29 mouse cellular contexts compared by ENCODE assay signal in genomic region chr13:108524548-108524947, GRCm38 (mm10).
DNase-seq lines count a peak whose midpoint lies in the region; ATAC-seq and TF ChIP-seq lines count a peak whose summit lies in the region.
"Had no signal": no experiment of that assay in that cellular context is flagged by ENCODE, and none has a peak within 500 bp of the region (broad histone marks: within the 10 kb centered on the region; RNA-seq: fewer than 3 reads in every experiment).

No protein-coding gene starts in this region.

- H3K4me2 ChIP-seq in heart, embryonic 13.5 days, result no peak overlapping the region
- H3K4me2 ChIP-seq: embryonic facial prominence, embryonic 13.5 days; forebrain, embryonic 13.5 days; heart, embryonic 12.5 days; hindbrain, embryonic 14.5 days had no signal

- H3K36me3 ChIP-seq in heart, embryonic 13.5 days, result no peaks in the 10 kb centered on the region
- H3K36me3 ChIP-seq in heart, adult 2 months (ENCODE audit: control insufficient read depth, insufficient read depth, low read length), result peaks cover 3% of the 10 kb centered on the region
- H3K36me3 ChIP-seq in kidney, adult 2 months (ENCODE audit: control insufficient read depth, insufficient read depth, low read length), result no peaks in the 10 kb centered on the region
- H3K36me3 ChIP-seq: embryonic facial prominence, embryonic 10.5 days; embryonic facial prominence, embryonic 13.5 days; heart, embryonic 12.5 days had no signal

- no peak overlapping the region for H3K4me3 ChIP-seq in heart, embryonic 13.5 days
- no peak overlapping the region for H3K4me3 ChIP-seq in heart, adult 2 months
- no peak overlapping the region for H3K4me3 ChIP-seq in left cerebral cortex, adult 2 months
- no peak overlapping the region for H3K4me3 ChIP-seq in kidney, adult 2 months (ENCODE audit: insufficient read depth, low read depth, low read length)
- H3K4me3 ChIP-seq: embryonic facial prominence, embryonic 10.5 days; embryonic facial prominence, embryonic 13.5 days; erythroblast, embryonic 14.5 days; forebrain, embryonic 13.5 days; heart, embryonic 12.5 days had no signal

- no peaks in the 10 kb centered on the region for H3K27me3 ChIP-seq in heart, embryonic 13.5 days (replicated peaks)
- H3K27me3 ChIP-seq in heart, adult 2 months (ENCODE audit: control insufficient read depth, insufficient read depth, low read length), result no peaks in the 10 kb centered on the region
- H3K27me3 ChIP-seq in kidney, adult 2 months (replicated peaks; ENCODE audit: control insufficient read depth, insufficient read depth, low read length), result no peaks in the 10 kb centered on the region
- H3K27me3 ChIP-seq: embryonic facial prominence, embryonic 13.5 days; forebrain, embryonic 13.5 days; heart, embryonic 12.5 days had no signal

- DNase-seq in heart, adult 2 months, result no peak
- DNase-seq in left cerebral cortex, adult 2 months (ENCODE audit: extremely low spot score in 1 of 2, low spot score in 2 of 2), result no peak
- DNase-seq in left cerebral cortex, postnatal 25 days (ENCODE audit: low spot score in 2 of 2), result no peak
- peak; percentile 12 for DNase-seq in right cerebral cortex, postnatal 25 days
- DNase-seq in right cerebral cortex, postnatal 36 days (ENCODE audit: low spot score in 2 of 2), result no peak
- no peak for DNase-seq in kidney, adult 2 months
- DNase-seq: adrenal gland, adult 2 months; adrenal gland, postnatal 14 days; cerebellum, adult 11 months; cerebellum, adult 2 months; cerebellum, adult 9-11 months; cerebellum, postnatal 25 days; embryo, embryonic 11 days; gastrocnemius, postnatal 10 days; gastrocnemius, postnatal 36 days; heart, postnatal 10 days; heart, postnatal 4 days had no signal

- no peak for TF ChIP-seq EP300 in heart, adult 2 months (IDR thresholded peaks at IDR 0.05; ENCODE audit: insufficient read depth, low read depth, low read length)

- H3K9ac ChIP-seq in heart, embryonic 13.5 days, result no peak overlapping the region
- no peak overlapping the region for H3K9ac ChIP-seq in heart, adult 2 months (ENCODE audit: low read depth, low read length)
- H3K9ac ChIP-seq: embryonic facial prominence, embryonic 13.5 days; forebrain, embryonic 13.5 days; heart, embryonic 12.5 days; hindbrain, embryonic 14.5 days had no signal

- ATAC-seq in heart, embryonic 13.5 days (ENCODE audit: extremely low read depth, insufficient number of reproducible peaks, low FRiP score, low TSS enrichment), result no peak
- ATAC-seq: CD4-positive, CD25-positive, alpha-beta regulatory T cell, adult 4 months; forebrain, embryonic 13.5 days; forebrain, embryonic 16.5 days; hindbrain, postnatal 0 days; inflammation-experienced regulatory T-cells, adult 6 months; intestine, embryonic 16.5 days had no signal

- intact Hi-C loops in heart, adult 2 months (cut with DNase I), result no loop called here
- intact Hi-C loops in left cerebral cortex, adult 2 months (cut with DNase I), result no loop called here
- intact Hi-C loops in left cerebral cortex, postnatal 25 days (cut with DNase I), result no loop called here

- H3K79me2 ChIP-seq in heart, adult 2 months (replicated peaks; ENCODE audit: control insufficient read depth, insufficient read depth, low read length), result no peaks in the 10 kb centered on the region

- no peak for TF ChIP-seq POLR2A in heart, adult 2 months (IDR thresholded peaks at IDR 0.05; ENCODE audit: insufficient read depth, low read depth, low read length)
- TF ChIP-seq POLR2A in kidney, adult 2 months (IDR thresholded peaks at IDR 0.05; ENCODE audit: low read depth, low read length), result no peak

- no peak for TF ChIP-seq CTCF in heart, adult 2 months (IDR thresholded peaks at IDR 0.05)
- TF ChIP-seq CTCF in left cerebral cortex, adult 2 months (IDR thresholded peaks at IDR 0.05), result no peak
- no peak for TF ChIP-seq CTCF in kidney, adult 2 months (conservative IDR thresholded peaks at IDR 0.05; ENCODE audit: insufficient read depth, insufficient read length, low read depth, low read length)

- 0 out of 2 replicates have a peak overlapping the region, but pooled peaks have one; percentile 48 for H3K27ac ChIP-seq in heart, embryonic 13.5 days (replicated peaks)
- H3K27ac ChIP-seq in heart, adult 2 months, result no peak overlapping the region
- H3K27ac ChIP-seq in left cerebral cortex, adult 2 months, result peak overlapping the region; percentile 20
- no peak overlapping the region for H3K27ac ChIP-seq in kidney, adult 2 months (ENCODE audit: insufficient read depth, low read depth, low read length)
- H3K27ac ChIP-seq: embryonic facial prominence, embryonic 10.5 days; embryonic facial prominence, embryonic 13.5 days; forebrain, embryonic 13.5 days; hindbrain, embryonic 14.5 days; hindbrain, postnatal 0 days had no signal

- H3K9me3 ChIP-seq in heart, embryonic 13.5 days, result no peaks in the 10 kb centered on the region
- H3K9me3 ChIP-seq: embryonic facial prominence, embryonic 10.5 days; embryonic facial prominence, embryonic 13.5 days; forebrain, embryonic 13.5 days; heart, embryonic 12.5 days had no signal

- H3K4me1 ChIP-seq in heart, embryonic 13.5 days, result peaks cover 29% of the 10 kb centered on the region
- H3K4me1 ChIP-seq in heart, adult 2 months (ENCODE audit: control insufficient read depth, insufficient read depth, low read length), result peaks cover 2% of the 10 kb centered on the region
- H3K4me1 ChIP-seq in kidney, adult 2 months (ENCODE audit: control insufficient read depth, insufficient read depth, low read length), result no peaks in the 10 kb centered on the region
- H3K4me1 ChIP-seq: embryonic facial prominence, embryonic 10.5 days had no signal

- 61% methylated on average over 4 of the region's 4 CpGs for WGBS in heart, embryonic 13.5 days
- 66% methylated on average over 4 of the region's 4 CpGs for WGBS in heart, adult 2 months
- 83% methylated on average over 4 of the region's 4 CpGs for WGBS in kidney, adult 2 months

Comparison
In these comparisons a context has a peak if more than half of its experiments do, and no peak if none do; other contexts are left out.
1. H3K27ac ChIP-seq: peak in heart, embryonic 13.5 days (single experiment) and left cerebral cortex, adult 2 months (single experiment); none in heart, adult 2 months (single experiment) and kidney, adult 2 months (single experiment).